Mouse (Mus musculus): ENCODE measurements around the gene Exd2. TPM values are rescaled to one million over a fixed set of nuclear protein-coding genes. Genes with fewer than 3 reads are reported as not detected.
A peak's percentile ranks its signal among the peaks of the same experiment; 100 is the strongest.

Gene Exd2
- total RNA-seq, 2 experiments from 2014 or later = 70.3 to 71.3 TPM

DNA sequence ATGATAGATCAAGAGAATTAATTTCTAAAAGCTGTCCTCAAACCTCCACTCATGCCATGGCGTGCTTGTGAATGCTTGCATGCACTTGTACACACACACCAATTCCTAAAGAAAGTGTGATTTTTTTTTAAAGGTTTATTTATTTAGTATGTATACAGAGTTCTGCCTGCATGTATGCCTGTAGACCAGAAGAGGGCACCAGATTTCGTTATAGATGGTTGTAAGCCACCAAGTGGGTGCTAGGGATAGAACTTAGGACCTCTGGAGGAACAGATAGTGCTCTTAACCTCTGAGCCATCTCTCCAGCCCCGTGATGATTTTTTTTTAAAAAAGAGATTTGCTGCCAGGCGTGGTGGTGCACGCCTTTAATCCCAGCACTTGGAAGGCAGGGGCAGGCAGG is 30.4 kb downstream of the Exd2 start:
- DNase-seq (ENCODE audit: low spot score in 2 of 2) = no peak

DNA sequence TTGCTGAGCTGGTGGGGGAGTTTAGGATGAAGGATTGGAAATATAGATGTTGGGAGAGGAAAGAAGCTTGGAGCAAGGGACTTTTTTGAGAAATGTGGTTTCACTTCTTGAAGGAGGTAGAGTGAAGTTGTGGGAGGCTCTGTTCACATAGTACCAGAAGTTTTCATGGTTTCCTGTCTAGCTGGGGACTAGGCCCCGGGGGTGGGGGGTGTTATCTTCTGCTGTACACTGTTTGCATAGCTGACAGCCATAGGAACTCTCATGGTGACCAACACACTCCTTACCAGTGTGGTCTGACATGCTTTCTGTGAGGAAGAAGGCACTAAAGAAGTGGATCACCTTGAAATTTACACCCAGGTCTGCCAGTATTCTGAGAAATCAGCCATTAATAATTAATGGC is 32.8 kb downstream of the Exd2 start:
- no peak for DNase-seq (ENCODE audit: low spot score in 2 of 2)

DNA sequence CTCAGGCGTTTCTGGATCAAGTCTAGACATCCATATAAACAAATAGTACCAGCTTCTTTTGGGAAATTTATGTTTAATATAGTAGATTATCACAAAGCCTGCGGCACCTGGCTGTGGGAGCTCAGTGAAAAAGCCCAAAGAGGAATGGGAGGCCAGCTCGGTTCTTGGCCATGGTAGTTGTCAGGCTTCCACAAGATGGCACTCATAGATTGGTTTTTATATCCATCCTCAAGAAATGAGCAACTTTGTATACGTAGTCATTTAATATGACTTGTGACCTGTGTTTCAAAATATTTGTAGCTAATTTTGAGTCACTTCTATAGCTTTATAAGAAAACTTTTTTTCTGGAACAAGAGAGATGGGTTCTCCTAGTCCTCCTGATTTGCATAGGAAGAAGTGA is 35.5 kb downstream of the Exd2 start:
- DNase-seq (ENCODE audit: low spot score in 2 of 2) = no peak

- no peak for DNase-seq (ENCODE audit: low spot score in 2 of 2)
These were observed 37.6 kb downstream of the Exd2 start for GRCm38 (mm10) chr12:80500506-80500905.

DNA sequence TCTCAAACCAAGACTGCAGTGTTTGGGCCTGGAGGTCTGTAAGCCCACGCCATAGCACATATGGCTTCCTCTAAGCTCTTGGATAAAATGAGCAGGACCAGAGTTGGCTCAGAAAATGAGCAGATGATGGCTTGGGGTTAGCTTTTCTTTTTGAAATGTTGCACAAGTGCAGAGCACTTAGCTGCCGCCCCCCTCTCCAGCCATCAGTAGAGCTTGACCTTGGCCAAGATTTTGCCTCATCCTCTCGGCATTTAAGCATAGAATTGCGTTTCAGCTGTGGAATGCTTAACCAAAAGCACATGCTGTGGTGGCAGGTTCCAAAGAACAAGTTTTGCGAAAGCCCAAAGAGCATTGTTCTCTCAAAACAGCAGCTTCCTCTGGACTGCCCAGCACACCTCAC is 41.8 kb downstream of the Exd2 start:
- DNase-seq (ENCODE audit: low spot score in 2 of 2) = no peak

DNA sequence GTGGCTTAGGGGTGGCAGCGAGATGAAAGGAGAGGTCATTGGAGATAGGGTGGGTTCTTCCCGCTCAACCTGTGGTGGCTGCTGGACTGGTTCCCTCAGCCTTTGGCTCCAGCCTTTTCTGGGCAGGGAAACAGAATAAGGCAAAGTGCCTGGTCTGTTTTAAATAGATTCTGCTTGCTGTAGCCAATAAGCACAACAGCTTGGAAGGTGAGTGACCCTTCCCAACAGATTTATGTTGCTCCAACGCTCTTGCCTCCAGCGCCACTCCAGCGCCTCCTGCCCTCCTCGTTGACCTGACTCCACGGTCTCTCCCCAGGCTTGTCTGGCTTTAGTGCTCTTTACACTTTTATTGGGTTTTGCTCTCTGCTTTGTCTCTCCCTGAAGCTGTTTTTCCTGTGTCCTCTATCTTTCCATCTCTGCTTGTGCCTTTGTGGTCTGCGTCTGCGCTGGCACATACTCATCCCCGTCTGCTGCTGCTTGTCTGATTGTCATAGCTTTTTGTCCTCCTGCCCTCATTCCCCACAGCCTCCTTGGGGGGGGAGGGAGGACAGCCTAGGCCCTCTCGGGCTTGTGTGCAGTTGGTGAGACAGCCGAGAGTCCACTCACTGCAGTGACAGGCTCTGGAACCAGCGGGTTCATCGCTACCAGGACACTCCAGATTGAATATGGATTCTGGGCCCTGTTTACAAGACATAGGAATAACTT is 44.3 kb downstream of the Exd2 start:
- no peak for DNase-seq (ENCODE audit: low spot score in 2 of 2)

DNA sequence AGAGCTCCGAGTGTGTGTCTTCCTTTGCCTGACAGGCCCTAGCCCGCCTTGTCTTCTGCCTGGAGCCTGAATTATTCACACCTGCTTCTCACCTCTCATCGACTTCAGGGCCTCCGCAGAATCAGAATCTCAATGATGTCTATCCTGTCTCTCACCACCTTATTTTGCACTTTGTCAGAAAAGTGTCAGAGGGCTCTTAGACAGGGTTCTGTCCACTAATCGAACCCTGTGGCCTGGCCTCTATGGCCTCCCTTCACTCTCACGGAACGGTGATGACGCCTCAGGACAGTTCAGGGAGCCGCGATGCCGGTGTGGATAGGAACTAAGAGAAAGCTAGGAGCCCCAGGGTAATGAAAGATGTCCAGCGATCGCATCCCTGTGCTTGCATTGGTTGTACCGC is 55.1 kb downstream of the Exd2 start, which contains the start of gene Galnt16:
Galnt16 (plus strand) TSS at position 301 of the 400 bp plus-strand sequence.
- no peak for DNase-seq (ENCODE audit: low spot score in 2 of 2)

DNA sequence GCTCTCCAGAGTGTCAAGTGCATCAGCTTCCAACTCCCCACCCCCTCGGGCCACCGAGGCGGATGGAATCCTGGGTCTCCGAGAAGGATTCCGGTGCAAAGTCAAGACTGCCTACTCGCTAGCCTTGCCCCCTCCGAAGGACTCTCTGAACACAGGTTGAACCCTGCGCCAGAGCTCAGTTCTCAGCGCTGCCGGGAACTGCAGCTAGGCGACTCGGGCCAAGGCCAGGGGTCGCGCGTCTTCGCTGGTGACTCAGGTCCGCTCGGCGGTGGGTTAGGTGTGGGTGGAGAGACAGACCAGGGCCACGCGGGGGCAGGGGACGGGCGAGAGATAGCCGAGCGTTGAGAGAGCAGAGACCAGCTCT is 55.5 kb downstream of the Exd2 start:
- peak in 1 of 2 experiments; percentile 34 for DNase-seq (ENCODE audit: low spot score in 2 of 2)

- DNase-seq (ENCODE audit: low spot score in 2 of 2) = peak; percentile 63 to 67
These were observed 56.1 kb downstream of the Exd2 start for GRCm38 (mm10) chr12:80518757-80519620.

DNA sequence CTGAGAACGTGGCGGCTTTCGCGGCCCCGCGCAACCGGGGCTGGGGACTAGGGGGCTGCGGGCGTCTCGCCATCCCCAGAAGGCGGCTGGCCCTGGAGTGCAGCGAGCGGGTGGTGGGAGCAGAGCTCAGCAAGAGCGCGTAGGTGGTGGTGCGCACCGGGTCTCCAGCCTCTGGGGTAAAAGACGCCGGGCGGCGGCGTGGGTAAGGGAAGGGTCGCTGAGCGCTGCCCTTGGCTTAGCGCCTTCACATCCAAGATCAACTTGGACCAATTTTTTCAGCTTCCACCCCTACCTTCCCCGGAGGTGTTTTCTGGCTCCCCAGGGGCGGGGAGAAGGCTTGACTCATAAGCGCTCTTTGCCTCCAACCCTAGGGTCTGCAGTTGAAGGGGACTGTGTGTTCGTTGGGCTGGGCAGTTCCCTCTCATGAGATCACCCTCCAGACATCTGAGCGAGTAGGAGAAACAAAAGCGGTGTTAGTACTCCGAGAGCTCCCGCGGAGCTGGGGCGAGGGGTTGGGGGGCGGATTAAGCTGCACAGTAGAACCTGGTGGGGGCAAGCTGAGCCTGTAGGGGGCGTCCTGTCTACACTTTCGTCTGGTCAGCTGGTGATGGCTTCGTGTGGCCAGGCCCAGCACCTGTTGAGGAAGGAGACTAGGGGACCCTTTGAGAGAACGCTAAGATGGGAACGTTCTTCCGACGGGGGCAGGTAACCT is 56.9 kb downstream of the Exd2 start:
- peak; percentile 65 to 81 for DNase-seq (ENCODE audit: low spot score in 2 of 2)

DNA sequence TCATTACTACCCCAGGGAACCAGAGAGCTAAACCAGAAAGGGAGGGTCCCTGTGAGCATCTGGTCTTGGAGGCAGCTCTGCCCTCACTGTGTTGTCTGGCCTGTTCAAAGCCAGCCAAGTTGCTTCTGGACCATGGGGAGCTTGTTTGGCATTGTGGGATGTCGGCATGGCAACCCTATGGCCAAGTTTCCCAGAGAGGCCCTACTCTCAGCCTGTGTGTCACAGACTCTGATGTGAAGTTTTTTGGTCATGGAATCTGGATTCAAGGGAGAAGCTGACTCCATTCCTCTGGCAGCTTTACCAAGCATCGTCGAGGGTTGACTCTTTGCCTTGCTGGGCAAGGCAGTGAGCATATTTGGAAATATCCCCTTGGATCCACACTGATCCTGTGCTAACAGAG is 59.1 kb downstream of the Exd2 start:
- DNase-seq (ENCODE audit: low spot score in 2 of 2) = peak; percentile 37 to 60

- no peak for DNase-seq (ENCODE audit: low spot score in 2 of 2)
These were observed 61.5 kb downstream of the Exd2 start for GRCm38 (mm10) chr12:80524276-80524921.

DNA sequence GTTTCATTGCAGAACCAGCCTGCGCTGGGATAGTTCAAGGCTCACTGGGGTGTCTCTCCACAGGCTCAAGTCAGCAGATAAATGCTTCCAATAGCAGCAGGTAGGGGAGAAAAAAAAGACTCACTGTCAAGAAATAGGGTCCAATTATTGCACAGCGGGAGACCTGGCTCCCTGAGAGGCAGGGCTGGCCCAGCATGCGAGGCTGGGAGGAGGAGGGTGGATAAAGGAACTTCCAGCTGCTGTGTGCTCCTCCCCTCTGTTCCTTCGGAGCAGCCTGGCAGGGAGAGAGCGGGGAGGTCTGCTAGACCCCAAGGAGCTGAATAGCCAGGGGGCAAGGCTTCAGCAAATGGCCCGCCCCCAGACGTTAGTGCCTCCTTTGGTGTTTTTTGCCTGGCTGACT is 62.6 kb downstream of the Exd2 start:
- peak in 1 of 2 experiments; percentile 51 for DNase-seq (ENCODE audit: low spot score in 2 of 2)

- no peak for DNase-seq (ENCODE audit: low spot score in 2 of 2)
These were observed 63.6 kb downstream of the Exd2 start for GRCm38 (mm10) chr12:80526511-80526910.

- DNase-seq (ENCODE audit: low spot score in 2 of 2) = peak; percentile 41 to 66
These were observed 65.0 kb downstream of the Exd2 start for GRCm38 (mm10) chr12:80527727-80528389.

GRCm38 (mm10) chr12:80530052-80530451 is 67.2 kb downstream of the Exd2 start:
- no peak for DNase-seq (ENCODE audit: low spot score in 2 of 2)

- DNase-seq (ENCODE audit: low spot score in 2 of 2) = no peak
These were observed 67.7 kb downstream of the Exd2 start for GRCm38 (mm10) chr12:80530630-80531029.

DNA sequence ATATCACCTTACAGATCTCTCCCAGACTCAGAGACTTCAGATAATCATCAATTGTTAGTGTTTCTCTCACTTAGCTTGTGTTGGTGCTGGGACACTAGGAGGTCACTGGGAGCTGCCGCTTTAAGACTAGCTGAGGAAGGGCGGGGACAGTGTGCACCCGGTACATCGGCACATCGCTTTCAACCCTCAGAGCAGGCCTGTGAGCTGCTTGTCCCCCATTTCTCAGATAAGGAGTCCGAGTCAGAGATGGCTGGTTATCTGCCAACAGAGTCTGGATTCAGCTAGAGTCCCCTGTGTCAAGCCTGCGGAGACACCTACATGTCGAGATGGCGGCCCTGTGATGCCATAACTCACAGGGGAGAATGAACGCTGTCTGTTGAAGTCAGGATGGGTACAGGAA is 68.7 kb downstream of the Exd2 start:
- DNase-seq (ENCODE audit: low spot score in 2 of 2) = no peak

GRCm38 (mm10) chr12:80533876-80534275 is 71.0 kb downstream of the Exd2 start:
- no peak for DNase-seq (ENCODE audit: low spot score in 2 of 2)

DNA sequence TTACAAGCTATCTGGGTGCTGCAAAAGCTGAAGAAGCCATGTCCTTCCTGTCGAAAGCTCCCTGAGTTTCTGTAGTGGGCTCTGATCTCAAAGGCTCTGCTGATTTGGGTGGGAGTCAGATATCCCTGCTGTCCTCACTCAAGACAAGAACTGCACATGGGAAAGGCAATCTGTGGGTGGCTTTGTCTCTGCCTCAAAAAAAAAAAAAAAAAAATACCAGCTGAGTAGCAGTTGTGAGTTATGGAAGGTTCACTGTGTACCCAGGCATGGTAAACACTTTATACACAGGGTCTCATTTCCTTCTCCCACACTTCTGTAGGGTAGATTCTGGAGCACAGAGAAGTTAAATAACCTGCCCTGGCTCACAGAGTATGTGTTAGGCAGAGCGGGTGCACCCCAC is 74.4 kb downstream of the Exd2 start:
- no peak for DNase-seq (ENCODE audit: low spot score in 2 of 2)

DNA sequence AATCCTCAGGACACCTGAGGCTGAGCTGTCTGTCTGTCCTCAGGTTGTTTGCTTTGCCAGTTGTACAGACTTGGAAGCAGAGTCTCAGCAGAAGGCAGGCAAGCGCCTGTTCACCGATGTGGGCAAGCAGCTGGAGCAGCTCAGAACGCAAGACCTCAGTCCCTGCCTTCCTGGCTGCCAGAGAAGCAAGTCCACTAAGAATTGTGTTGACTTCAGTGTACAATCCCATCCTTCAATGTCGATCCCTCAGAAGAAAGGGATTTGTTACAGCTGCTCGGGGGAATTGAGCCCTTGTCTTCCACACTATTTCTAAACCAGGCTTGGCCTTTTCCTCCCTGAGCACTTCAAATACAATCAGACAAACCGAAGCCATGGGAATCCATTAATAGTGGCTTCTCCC is 75.4 kb downstream of the Exd2 start:
- DNase-seq (ENCODE audit: low spot score in 2 of 2) = no peak

Measured in layer of hippocampus, postnatal 14 days (tissue).